Mouse (Mus musculus): ENCODE data around the gene Atp11c. TPM values are rescaled to one million over a fixed set of nuclear protein-coding genes. Genes with fewer than 3 reads are reported as not detected.

The Atp11c gene
- 10 to 100 TPM; 19.8 to 22.5 TPM for total RNA-seq (2023)

DNA sequence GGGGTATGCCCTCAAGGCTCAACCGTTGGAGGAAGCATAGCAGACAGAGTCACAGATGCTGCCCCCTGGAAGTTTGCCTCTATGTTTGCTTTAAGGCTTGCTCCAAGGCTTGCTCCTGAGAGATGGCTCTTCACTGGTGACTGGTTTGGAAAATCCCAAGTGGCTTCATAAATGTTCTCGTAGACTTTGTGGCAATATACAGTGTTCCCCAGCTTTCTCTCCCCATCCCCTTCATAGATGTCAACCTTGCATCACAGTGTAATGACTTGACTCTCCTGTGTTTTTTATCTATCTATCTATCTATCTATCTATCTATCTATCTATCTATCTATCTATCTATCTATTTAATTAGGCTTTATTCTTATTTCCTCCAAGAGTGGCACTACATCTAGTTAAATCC lies at the start of gene Atp11c:
Atp11c (minus strand) TSS at position 101 of the 400 bp plus-strand sequence.

GRCm38 (mm10) chrX:60539149-60539548 lies 53.3 kb downstream of the Atp11c start, which contains the start of gene Gm7073:
Gene Gm7073, minus strand, starts transcription at chrX:60539249.

GRCm38 (mm10) chrX:60178744-60179458 lies 413.6 kb downstream of the Atp11c start, which contains the start of gene Mcf2:
Gene Mcf2, minus strand, starts transcription at chrX:60179089.

Other genes starting within 250 kb of the Atp11c start
- not detected for gene Gm7073, start 53.4 kb downstream of the Atp11c start, total RNA-seq (2023)

Measured in neutrophil, adult 59 days (primary cell).